Mouse (Mus musculus) kidney, postnatal 25 days (tissue): ENCODE measurements around the gene Sycp3.
"Not testable (repeated sequence)": the region's sequence is repeated elsewhere in the genome, so short reads cannot be mapped to it uniquely, and the experiment has no call there.

Experiments used
- DNase-seq, 2 experiments: peaks; one replicate each; pipeline ENCODE4 v3.0.0; 2021; ENCODE audit warnings: mixed read lengths in 2 of 2

The Sycp3 gene

DNA sequence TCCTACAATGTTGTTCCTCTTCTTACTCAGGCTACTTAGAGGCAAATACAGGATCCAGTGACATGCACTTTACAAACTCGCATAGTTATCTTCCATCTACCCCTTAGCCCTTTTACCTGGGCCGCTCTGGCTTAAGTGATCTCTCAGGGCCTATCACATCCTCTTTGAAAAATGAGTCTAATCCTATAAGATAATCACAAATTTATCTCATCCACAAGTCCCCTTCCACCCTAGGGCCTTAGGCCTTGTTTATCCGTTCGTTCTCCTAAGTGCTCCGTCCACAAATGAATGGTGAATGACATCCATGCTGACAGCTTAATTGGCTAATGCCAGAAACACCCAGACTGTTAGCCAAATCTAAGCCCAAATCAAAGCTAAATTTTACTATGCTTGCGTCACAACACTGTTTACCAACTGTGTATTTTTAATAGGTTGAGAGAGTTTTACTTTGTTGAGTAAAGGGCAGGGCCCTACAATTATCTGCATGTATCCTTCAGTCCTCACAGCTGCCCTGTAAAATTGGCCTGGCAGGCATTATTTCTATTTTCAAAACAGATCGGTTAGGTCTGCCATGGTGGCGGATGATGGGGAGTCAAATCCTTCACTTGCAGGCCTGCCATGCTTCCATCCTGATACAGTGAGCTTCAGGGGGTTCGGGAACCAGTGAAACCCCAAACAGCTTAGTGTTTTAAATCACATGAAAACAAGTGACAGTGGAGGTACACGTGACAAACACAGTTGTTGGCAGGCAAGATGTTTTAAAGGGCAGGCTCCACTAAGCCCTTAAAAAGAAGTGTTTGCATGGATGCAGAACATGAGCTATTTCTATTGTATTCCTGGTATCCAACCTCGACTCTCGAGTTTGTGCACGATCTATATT, 42.8 kb downstream of the Sycp3 start:
- DNase-seq = no peak

- DNase-seq = no peak
Measured at GRCm38 (mm10) chr10:88502919-88503318, 43.5 kb downstream of the Sycp3 start.

DNA sequence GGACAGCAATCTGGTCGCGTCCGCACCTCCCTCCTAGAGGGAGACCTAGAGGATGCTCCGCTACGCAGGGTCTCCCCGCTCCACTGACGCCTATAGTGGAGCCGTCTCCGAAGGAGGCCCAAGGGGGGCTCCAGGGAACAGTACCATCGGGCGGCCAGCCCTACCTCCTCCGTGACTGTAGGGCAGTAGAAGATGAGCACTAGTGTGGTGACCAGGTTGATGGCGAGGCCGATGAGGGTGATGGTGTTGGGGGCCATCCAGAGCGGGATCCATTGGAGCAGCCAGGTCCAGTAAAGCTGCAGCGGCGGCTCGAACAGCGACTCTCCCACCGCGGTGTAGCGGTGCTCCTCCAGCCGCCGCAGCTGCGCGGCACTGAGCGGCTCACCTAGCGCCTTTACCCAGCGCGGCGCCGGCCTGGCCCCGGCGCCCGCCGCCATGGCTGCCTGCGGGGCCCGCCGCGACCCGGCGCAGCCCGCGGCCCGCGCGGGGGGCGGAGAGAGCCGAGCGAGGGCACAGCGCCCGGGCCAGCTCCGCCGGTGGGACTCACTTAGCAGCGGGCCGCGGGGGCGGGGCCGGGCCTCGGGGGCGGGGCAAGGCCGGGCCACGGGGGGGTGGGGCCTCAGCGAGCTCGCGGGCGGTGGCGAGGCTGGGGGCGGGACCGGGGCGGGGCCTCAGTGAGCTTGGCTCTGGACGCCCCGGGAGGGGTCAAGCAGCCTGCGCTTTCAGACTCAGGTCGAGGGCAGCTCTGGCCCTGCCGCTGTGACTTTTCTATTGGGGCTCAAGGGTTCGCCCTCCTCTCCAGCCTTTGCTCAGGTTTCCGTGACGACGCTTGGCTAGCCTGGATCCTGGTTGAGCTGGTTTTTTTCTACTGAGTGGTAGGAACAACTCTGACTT, 44.3 kb downstream of the Sycp3 start, which contains the start of gene Chpt1:
Gene Chpt1, minus strand, starts transcription at position 653 of the 894 bp plus-strand sequence.
- peak; percentile 90 to 97 for DNase-seq

DNA sequence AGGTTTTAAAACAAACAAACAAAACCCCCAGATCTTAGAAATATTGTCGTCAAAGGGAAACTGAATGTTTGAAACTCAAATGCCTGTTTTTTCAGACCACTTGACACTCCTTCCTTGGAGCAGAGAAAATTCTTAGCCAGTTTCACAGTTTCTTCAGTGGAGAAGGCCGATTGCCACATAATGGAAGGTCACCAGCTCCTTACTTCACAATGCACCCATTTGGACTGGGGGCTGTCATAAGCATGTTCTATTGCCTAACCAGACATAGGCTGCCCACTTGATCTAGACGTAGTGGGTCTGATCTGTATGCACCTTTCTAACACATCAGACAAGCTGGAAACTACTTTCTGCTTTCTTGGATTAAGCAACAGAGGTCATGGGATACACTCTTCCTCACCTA, 45.1 kb downstream of the Sycp3 start:
- no peak for DNase-seq

DNA sequence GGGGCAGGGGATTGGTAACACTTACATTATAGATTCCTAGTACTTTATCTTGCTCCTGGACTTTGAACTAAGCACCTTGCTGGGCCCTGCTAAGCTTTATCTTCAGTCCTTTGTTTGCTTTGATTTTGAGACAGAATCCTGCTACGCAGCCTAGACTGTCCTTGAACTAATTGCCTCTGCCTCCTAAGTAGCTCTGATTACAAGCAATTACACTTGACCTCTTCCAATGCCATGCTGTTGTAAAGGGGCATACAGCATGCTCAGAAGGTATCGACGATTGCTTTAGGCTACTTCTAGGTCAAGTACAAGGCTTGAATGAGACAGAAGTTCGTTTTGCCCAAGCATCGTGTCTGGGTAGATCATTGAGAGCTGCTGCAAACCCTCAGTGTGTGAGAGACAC, 45.9 kb downstream of the Sycp3 start:
- DNase-seq = no peak

DNA sequence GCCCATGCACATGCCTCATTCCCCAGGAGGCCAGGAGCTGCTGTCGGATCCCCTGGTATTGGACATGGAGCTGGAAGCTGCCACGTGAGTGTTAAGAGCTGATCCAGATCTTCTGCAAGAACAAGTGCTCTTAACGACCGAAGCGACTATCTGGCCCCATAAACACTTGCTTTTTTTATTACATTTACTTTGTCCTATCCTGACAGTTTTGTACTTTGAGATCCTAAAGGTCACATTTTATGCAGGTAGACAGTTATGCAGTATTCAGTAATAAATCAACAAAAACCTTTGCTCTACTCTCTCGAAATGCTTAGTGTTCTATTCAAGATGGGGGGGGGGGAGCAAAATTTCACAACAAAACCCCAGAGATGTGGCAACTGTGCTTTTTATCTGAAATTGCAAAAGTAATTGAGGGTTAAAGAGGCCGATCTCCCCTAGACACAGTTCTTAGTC, 48.3 kb downstream of the Sycp3 start:
- DNase-seq = peak; percentile 39 to 83

DNA sequence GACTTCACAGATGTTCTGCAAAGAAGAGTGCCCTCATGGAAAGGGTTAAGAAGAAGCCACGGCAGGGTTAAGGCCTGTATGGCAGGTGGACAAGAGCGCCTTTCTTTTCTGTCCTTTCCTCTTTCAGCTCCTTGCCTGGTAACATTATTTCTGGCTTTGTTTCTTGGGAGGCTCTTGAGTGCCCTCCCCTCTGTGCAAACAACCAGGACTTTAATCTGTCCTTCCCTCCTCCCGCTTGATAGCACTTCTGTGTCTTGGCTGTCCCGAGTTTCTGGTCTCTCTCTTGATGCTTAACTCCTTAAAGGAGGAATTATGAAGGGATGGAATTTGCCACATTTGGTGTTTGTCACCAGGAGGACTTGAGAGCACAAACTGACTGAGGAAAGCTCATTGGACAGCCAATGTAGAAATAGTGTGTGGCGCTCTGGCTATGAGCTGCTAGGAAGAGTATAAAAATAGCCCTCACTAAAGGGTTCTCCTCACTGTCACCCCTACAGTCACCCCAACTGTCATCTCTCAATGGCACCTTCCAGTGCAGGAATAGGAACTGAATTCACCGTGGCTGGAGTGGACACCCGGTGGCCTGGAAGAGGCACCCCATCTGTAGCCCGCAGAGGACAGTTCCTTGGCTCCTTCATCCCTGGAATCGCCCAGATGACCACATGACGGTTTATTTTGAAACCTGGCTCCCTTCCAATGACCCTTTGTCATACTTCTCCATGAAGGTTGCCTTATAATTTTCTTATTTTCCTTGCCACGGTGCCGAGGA, 51.3 kb downstream of the Sycp3 start:
- DNase-seq = peak; percentile 81 to 88

DNA sequence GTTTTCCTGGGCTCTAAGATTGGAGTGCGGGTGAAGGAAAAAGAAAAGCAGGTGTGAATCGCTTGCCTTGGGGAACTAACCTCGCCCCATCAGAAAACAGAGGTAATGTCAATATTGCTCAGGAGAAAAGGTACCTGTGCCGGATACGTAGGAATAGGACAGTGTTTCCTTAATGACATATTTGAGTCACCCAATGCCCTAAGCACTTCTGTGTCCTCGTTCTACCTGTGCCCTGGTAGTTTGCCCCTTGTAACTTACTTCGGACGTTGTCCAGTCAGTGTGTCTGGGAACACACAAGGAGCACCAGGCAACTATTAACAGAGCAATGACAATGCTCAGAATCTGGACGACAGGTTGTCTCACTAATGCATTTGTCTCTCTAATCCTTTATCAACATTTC, 52.0 kb downstream of the Sycp3 start:
- DNase-seq = peak; percentile 53 to 70

DNA sequence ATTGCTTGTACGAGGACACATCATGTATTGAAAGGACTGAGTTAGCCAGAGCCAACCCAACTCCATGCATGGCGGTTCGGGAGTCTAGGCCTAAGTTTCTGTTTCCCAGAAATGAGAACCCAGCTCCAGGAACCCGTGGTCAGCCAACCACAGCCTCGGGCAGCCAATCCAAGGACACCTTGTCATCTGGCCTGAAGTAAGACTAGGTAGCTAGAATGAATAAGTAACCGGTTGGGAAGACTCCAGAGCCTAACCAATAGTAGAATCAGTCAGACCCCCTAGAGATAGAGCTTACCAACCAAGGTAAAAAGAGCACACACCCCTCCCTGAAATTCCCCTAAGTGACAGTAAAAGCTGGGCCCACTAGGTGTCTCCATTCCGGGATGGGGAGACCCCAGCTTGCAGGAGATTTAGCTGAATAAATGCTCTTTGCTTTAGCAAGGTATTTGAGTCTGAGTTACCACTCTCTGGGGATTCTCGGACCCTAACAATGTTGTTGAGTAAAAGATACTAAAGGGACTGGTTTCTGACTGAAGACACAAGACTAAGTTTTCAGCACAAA, 54.3 kb downstream of the Sycp3 start:
- DNase-seq = peak; percentile 79 to 91

DNA sequence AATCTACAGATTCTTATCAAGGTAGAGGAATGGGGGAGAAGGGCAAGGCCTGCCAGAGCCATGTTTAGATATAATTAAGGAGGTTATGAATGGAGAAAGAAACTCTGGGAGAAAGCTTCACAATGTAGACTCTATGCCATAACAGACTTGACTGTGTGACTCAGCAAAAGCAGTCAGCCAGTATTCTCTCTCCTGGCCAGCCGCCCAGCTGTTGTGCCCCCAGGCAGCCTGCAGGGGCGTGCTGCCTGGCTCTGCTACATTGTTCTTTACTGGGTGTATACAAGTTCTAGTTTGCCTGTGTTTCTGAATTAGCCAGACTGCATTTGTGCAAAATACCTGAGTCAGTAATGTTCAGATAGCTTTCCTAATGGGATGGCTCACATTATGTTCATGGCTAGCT, 55.1 kb downstream of the Sycp3 start:
- DNase-seq = peak; percentile 86 to 90

DNA sequence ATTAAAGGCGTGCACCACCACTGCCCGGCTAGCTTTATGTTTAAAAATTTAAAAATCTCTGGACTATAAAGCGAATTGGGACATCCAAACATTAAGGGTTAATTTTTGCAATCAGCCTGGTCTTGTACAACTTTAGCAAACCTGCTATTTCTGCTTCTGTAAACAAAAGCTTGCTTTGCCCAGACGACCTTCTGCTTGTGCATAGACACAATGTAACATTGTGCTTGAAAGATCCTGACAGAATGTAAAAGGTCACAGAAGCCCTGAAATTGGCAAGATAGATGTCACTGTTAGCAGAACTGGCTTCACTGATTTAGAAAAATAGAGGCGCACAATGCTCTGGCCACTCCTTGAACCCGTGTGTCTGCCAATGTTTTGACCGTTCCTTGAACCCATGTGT, 55.7 kb downstream of the Sycp3 start:
- DNase-seq = not testable (repeated sequence)

- DNase-seq = no peak
Measured at GRCm38 (mm10) chr10:88522795-88523194, 63.4 kb downstream of the Sycp3 start.
